Comparison of ENCODE assay signal across 20 mouse cellular contexts in genomic region chr4:83354786-83355185, GRCm38 (mm10). TPM values are rescaled to one million over a fixed set of nuclear protein-coding genes. Genes with fewer than 3 reads are reported as not detected.
DNase-seq lines count a peak whose midpoint lies in the region; ATAC-seq and TF ChIP-seq lines count a peak whose summit lies in the region.
"Had no signal": no experiment of that assay in that cellular context is flagged by ENCODE, and none has a peak within 500 bp of the region (broad histone marks: within the 10 kb centered on the region; RNA-seq: fewer than 3 reads in every experiment).

No protein-coding gene starts in this region.

- no peak overlapping the region for H3K4me3 ChIP-seq in hindbrain, postnatal 0 days (ENCODE audit: low read length)
- H3K4me3 ChIP-seq: embryonic facial prominence, embryonic 10.5 days; forebrain, embryonic 10.5 days; heart, adult 2 months; heart, embryonic 12.5 days; hindbrain, embryonic 10.5 days; hindbrain, embryonic 15.5 days; intestine, embryonic 15.5 days had no signal

- H3K4me2 ChIP-seq in hindbrain, postnatal 0 days (ENCODE audit: low read depth, low read length), result no peak overlapping the region
- H3K4me2 ChIP-seq: heart, embryonic 12.5 days; hindbrain, embryonic 15.5 days; intestine, embryonic 15.5 days had no signal

- no peak for TF ChIP-seq CTCF in hindbrain, postnatal 0 days (IDR thresholded peaks at IDR 0.05; ENCODE audit: low read depth)

- WGBS in hindbrain, postnatal 0 days, result 94% methylated on average over 2 of the region's 2 CpGs

- no peaks in the 10 kb centered on the region; the same call in 1 of the 2 replicates for H3K4me1 ChIP-seq in hindbrain, postnatal 0 days (ENCODE audit: insufficient read depth, low read length)
- H3K4me1 ChIP-seq: embryonic facial prominence, embryonic 10.5 days; forebrain, embryonic 10.5 days; hindbrain, embryonic 10.5 days; hindbrain, embryonic 15.5 days; intestine, embryonic 15.5 days had no signal

- H3K27ac ChIP-seq in hindbrain, postnatal 0 days, result no peak overlapping the region
- H3K27ac ChIP-seq: embryonic facial prominence, embryonic 10.5 days; forebrain, embryonic 10.5 days; hindbrain, embryonic 10.5 days; hindbrain, embryonic 15.5 days; intestine, embryonic 15.5 days had no signal

- ATAC-seq in common myeloid progenitor, adult 5-6 weeks (replicated peaks; ENCODE audit: low read depth, poor library complexity, severe bottlenecking), result 0 out of 2 replicates have a peak, but pooled peaks have one; percentile 18
- ATAC-seq in megakaryocyte, adult 5-6 weeks (ENCODE audit: poor library complexity, severe bottlenecking), result peak; percentile 82
- no peak for ATAC-seq in hindbrain, postnatal 0 days
- no peak for ATAC-seq in erythroid progenitor cell, adult 5-6 weeks (replicated peaks; ENCODE audit: low FRiP score, poor library complexity, severe bottlenecking)
- ATAC-seq: forebrain, embryonic 14.5 days; intestine, embryonic 15.5 days had no signal

- H3K36me3 ChIP-seq in hindbrain, postnatal 0 days (ENCODE audit: insufficient read depth, low read length), result no peaks in the 10 kb centered on the region
- H3K36me3 ChIP-seq: embryonic facial prominence, embryonic 10.5 days; forebrain, embryonic 10.5 days; heart, embryonic 12.5 days; hindbrain, embryonic 10.5 days; hindbrain, embryonic 15.5 days; intestine, embryonic 15.5 days had no signal

- peaks cover 2% of the 10 kb centered on the region; the same call in 1 of the 2 replicates for H3K9me3 ChIP-seq in hindbrain, postnatal 0 days (ENCODE audit: low read length)
- H3K9me3 ChIP-seq: hindbrain, embryonic 15.5 days; intestine, embryonic 15.5 days had no signal

- peak; percentile 12 for DNase-seq in thymus, postnatal 0 days (ENCODE audit: low spot score)
- no peak for DNase-seq in thymus, postnatal 10 days (ENCODE audit: low spot score in 2 of 2)
- no peak for DNase-seq in testis, postnatal 10 days (ENCODE audit: low spot score)
- no peak for DNase-seq in hindbrain, postnatal 0 days (ENCODE audit: low spot score)
- DNase-seq: adrenal gland, postnatal 14 days; cerebellum, adult 11-12 months; cerebellum, adult 9-10 months; cerebellum, postnatal 25 days; gastrocnemius, postnatal 36 days; heart, adult 2 months had no signal

- H3K27me3 ChIP-seq in hindbrain, postnatal 0 days (ENCODE audit: insufficient read depth, low read length), result no peaks in the 10 kb centered on the region
- H3K27me3 ChIP-seq: hindbrain, embryonic 15.5 days; intestine, embryonic 15.5 days had no signal

- H3K9ac ChIP-seq in hindbrain, postnatal 0 days (replicated peaks; ENCODE audit: low read length), result no peak overlapping the region
- H3K9ac ChIP-seq: heart, embryonic 12.5 days; hindbrain, embryonic 15.5 days; intestine, embryonic 15.5 days had no signal

RNA-seq across cellular contexts. Expression of gene Ttc39b, which starts 30.7 kb away (rescaled TPM):
- polyA plus RNA-seq in thymus, postnatal 0 days (2015; fragmentation: Nextera tagmentation; extraction: Ambion mirVana), result 2.4 and 2.6 TPM in 2 replicates
- 1.5 and 5.8 TPM in 2 replicates for total RNA-seq in common myeloid progenitor, adult 5-6 weeks (2017)
- total RNA-seq in megakaryocyte, adult 5-6 weeks (2015), result 4.4 and 5.3 TPM in 2 replicates
- total RNA-seq in megakaryocyte, adult 5-6 weeks (2017), result 4.9 and 5.0 TPM in 2 replicates
- 15.2 and 16.0 TPM in 2 replicates for total RNA-seq in hindbrain, postnatal 0 days (2014; rRNA removed)
- 8.2 and 8.6 TPM in 2 replicates for polyA plus RNA-seq in hindbrain, postnatal 0 days (2015; fragmentation: Nextera tagmentation; extraction: Ambion mirVana)
- 0.84 and 1.1 TPM in 2 replicates for total RNA-seq in erythroid progenitor cell, adult 5-6 weeks (2015; ENCODE audit: low replicate concordance)
- 1.0 and 1.4 TPM in 2 replicates for total RNA-seq in erythroid progenitor cell, adult 5-6 weeks (2017; ENCODE audit: low replicate concordance)

Comparison
In these comparisons a context has a peak if more than half of its experiments do, and no peak if none do; other contexts are left out.
1. ATAC-seq: peak in common myeloid progenitor, adult 5-6 weeks (single experiment) and megakaryocyte, adult 5-6 weeks (single experiment); none in hindbrain, postnatal 0 days (single experiment) and erythroid progenitor cell, adult 5-6 weeks (single experiment).